Mouse (Mus musculus): Measurements from ENCODE around the gene Entpd3. TPM values are rescaled to one million over a fixed set of nuclear protein-coding genes. Genes with fewer than 3 reads are reported as not detected.

The Entpd3 gene
- polyA plus RNA-seq (2011; ENCODE audit: insufficient read depth, insufficient read length, low read depth, missing spikeins), result 0.58 and 1.3 TPM in 2 replicates

DNA sequence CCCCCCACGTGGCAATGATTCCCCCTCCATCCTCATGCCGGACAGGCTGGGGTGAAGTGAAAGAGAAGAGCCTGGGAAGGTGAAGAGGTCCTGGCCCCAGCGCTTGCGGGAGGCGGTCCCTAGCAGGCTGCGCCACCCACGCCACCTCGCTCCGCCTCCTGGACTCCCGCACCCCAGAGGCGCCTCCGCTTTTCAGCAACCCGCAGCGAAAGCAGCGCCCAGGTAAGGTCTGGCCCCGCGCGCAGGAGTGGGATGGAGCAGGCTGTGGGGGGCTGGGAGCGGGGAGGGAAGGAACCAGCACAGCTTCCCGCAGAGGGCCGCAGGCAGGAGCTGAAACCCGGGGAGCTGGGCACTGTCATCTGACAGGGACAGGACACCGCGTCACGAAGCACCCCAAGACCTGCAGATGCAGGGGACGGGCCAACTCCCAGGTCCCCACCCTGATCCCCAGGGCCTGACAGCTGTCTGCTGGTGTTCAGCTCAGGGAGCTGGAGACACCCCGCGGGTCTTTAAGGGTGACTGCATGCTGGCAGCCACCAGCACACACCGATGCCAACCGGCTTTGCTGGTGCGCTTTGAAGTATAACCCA, at the start of gene Entpd3:
TSS of gene Entpd3 (plus strand) at position 157 of the 590 bp plus-strand sequence.
- Histone ChIP-seq H3K9ac (ENCODE audit: low read depth, poor library complexity, severe bottlenecking) (peak within 1 kb of the TSS; percentile 24), H3K27ac (ENCODE audit: insufficient read depth, low read length) (no peak within 1 kb of the TSS), H3K4me1 (ENCODE audit: control insufficient read depth, insufficient read depth, low read length) (peaks cover 3% of the 10 kb centered on the region), H3K27me3 (ENCODE audit: control insufficient read depth, insufficient read depth, low read length, poor library complexity, severe bottlenecking) (no peaks in the 10 kb centered on the region), H3K4me3 (ENCODE audit: low read depth, low read length) (peak within 1 kb of the TSS; percentile 39), H3K9me3 (replicated peaks; ENCODE audit: control insufficient read depth, insufficient read depth, low read length, poor library complexity, severe bottlenecking) (no peaks in the 10 kb centered on the region), H3K36me3 (ENCODE audit: control insufficient read depth, insufficient read depth, low read length, poor library complexity, severe bottlenecking) (no peaks in the 10 kb centered on the region)
- TF ChIP-seq POLR2A (IDR thresholded peaks at IDR 0.05; ENCODE audit: insufficient read depth, low read length), result no peak
- TF ChIP-seq CTCF (IDR thresholded peaks at IDR 0.05; ENCODE audit: low read depth, low read length), result no peak

DNA sequence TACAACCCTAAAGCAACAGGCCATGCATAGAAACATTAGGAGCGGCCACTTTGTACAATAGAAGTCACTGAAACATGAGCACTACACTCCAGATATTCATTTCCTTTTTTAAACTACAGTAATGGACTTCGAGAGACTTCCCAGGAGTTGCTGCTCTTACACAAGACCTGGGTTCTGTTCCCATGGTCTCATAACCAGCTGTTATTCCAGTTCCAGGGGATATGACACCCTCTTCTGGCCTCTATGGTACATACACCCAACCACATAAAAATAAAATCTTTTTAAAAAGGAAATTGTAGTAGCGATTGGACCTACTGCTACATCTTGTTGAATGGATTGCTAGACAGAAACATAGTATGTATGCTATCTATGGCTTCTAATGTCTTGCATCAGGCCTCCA, 48.1 kb upstream of the Entpd3 start:
- H3K36me3 ChIP-seq (ENCODE audit: control insufficient read depth, insufficient read depth, low read length, poor library complexity, severe bottlenecking), result peaks cover 7% of the 10 kb centered on the region
- no peaks in the 10 kb centered on the region for H3K4me1 ChIP-seq (ENCODE audit: control insufficient read depth, insufficient read depth, low read length)
- H3K4me3 ChIP-seq (ENCODE audit: low read depth, low read length), result no peak overlapping the region
- H3K27me3 ChIP-seq (ENCODE audit: control insufficient read depth, insufficient read depth, low read length, poor library complexity, severe bottlenecking), result no peaks in the 10 kb centered on the region
- H3K9me3 ChIP-seq (replicated peaks; ENCODE audit: control insufficient read depth, insufficient read depth, low read length, poor library complexity, severe bottlenecking), result no peaks in the 10 kb centered on the region
- no peak for TF ChIP-seq EP300 (IDR thresholded peaks at IDR 0.05; ENCODE audit: insufficient read depth, low read depth, low read length)
- TF ChIP-seq CTCF (IDR thresholded peaks at IDR 0.05; ENCODE audit: low read depth, low read length), result no peak
- TF ChIP-seq POLR2A (IDR thresholded peaks at IDR 0.05; ENCODE audit: insufficient read depth, low read length), result no peak
- H3K9ac ChIP-seq (ENCODE audit: low read depth, poor library complexity, severe bottlenecking), result no peak overlapping the region
- no peak overlapping the region for H3K27ac ChIP-seq (ENCODE audit: insufficient read depth, low read length)

GRCm38 (mm10) chr9:120492010-120492399, 47.6 kb upstream of the Entpd3 start, which contains the start of gene Eif1b:
TSS of gene Eif1b (plus strand) at chr9:120492232.
- Histone ChIP-seq H3K4me1 (ENCODE audit: control insufficient read depth, insufficient read depth, low read length) (no peaks in the 10 kb centered on the region), H3K9me3 (replicated peaks; ENCODE audit: control insufficient read depth, insufficient read depth, low read length, poor library complexity, severe bottlenecking) (no peaks in the 10 kb centered on the region), H3K4me3 (ENCODE audit: low read depth, low read length) (peak within 1 kb of the TSS; percentile 76), H3K9ac (ENCODE audit: low read depth, poor library complexity, severe bottlenecking) (peak within 1 kb of the TSS; percentile 94), H3K27me3 (ENCODE audit: control insufficient read depth, insufficient read depth, low read length, poor library complexity, severe bottlenecking) (no peaks in the 10 kb centered on the region), H3K27ac (ENCODE audit: insufficient read depth, low read length) (no peak within 1 kb of the TSS), H3K36me3 (ENCODE audit: control insufficient read depth, insufficient read depth, low read length, poor library complexity, severe bottlenecking) (peaks cover 7% of the 10 kb centered on the region)
- no peak for TF ChIP-seq EP300 (IDR thresholded peaks at IDR 0.05; ENCODE audit: insufficient read depth, low read depth, low read length)
- TF ChIP-seq CTCF (IDR thresholded peaks at IDR 0.05; ENCODE audit: low read depth, low read length), result no peak
- no peak for TF ChIP-seq POLR2A (IDR thresholded peaks at IDR 0.05; ENCODE audit: insufficient read depth, low read length)

- H3K9me3 ChIP-seq (replicated peaks; ENCODE audit: control insufficient read depth, insufficient read depth, low read length, poor library complexity, severe bottlenecking), result no peaks in the 10 kb centered on the region
- TF ChIP-seq POLR2A (IDR thresholded peaks at IDR 0.05; ENCODE audit: insufficient read depth, low read length) (no peak), CTCF (IDR thresholded peaks at IDR 0.05; ENCODE audit: low read depth, low read length) (no peak), EP300 (IDR thresholded peaks at IDR 0.05; ENCODE audit: insufficient read depth, low read depth, low read length) (no peak)
- H3K36me3 ChIP-seq (ENCODE audit: control insufficient read depth, insufficient read depth, low read length, poor library complexity, severe bottlenecking), result peaks cover 7% of the 10 kb centered on the region
- H3K4me1 ChIP-seq (ENCODE audit: control insufficient read depth, insufficient read depth, low read length), result no peaks in the 10 kb centered on the region
- no peak overlapping the region for H3K27ac ChIP-seq (ENCODE audit: insufficient read depth, low read length)
- H3K9ac ChIP-seq (ENCODE audit: low read depth, poor library complexity, severe bottlenecking), result peak overlapping the region; percentile 94
- peak overlapping the region; percentile 76 for H3K4me3 ChIP-seq (ENCODE audit: low read depth, low read length)
- no peaks in the 10 kb centered on the region for H3K27me3 ChIP-seq (ENCODE audit: control insufficient read depth, insufficient read depth, low read length, poor library complexity, severe bottlenecking)
Measured at GRCm38 (mm10) chr9:120492400-120493351, 46.9 kb upstream of the Entpd3 start.

DNA sequence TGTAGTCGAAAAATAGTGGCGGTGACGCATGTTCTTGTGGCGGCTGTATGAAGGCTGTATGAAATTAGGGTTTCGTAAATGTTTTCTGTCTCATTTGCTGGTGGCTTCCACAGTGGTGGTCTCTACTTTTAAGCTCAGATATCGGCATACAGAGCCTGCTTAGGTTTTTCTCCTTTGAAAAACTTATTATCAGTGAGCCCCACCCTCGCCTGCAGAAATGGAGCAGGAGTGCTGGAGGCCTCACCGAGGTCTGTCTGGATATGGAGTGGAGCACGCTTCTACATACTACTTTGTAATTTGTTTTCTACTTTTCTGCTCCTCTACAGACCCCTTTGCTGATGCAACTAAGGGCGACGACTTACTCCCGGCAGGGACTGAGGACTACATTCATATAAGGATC, 45.8 kb upstream of the Entpd3 start:
- H3K4me1 ChIP-seq (ENCODE audit: control insufficient read depth, insufficient read depth, low read length), result no peaks in the 10 kb centered on the region
- H3K4me3 ChIP-seq (ENCODE audit: low read depth, low read length), result no peak overlapping the region
- no peaks in the 10 kb centered on the region for H3K27me3 ChIP-seq (ENCODE audit: control insufficient read depth, insufficient read depth, low read length, poor library complexity, severe bottlenecking)
- peak overlapping the region; percentile 94; the same call in 1 of the 2 replicates for H3K9ac ChIP-seq (ENCODE audit: low read depth, poor library complexity, severe bottlenecking)
- peaks cover 7% of the 10 kb centered on the region for H3K36me3 ChIP-seq (ENCODE audit: control insufficient read depth, insufficient read depth, low read length, poor library complexity, severe bottlenecking)
- no peaks in the 10 kb centered on the region for H3K9me3 ChIP-seq (replicated peaks; ENCODE audit: control insufficient read depth, insufficient read depth, low read length, poor library complexity, severe bottlenecking)
- TF ChIP-seq EP300 (IDR thresholded peaks at IDR 0.05; ENCODE audit: insufficient read depth, low read depth, low read length) (no peak), CTCF (IDR thresholded peaks at IDR 0.05; ENCODE audit: low read depth, low read length) (no peak), POLR2A (IDR thresholded peaks at IDR 0.05; ENCODE audit: insufficient read depth, low read length) (no peak)
- H3K27ac ChIP-seq (ENCODE audit: insufficient read depth, low read length), result no peak overlapping the region
